Mouse (Mus musculus) megakaryocyte-erythroid progenitor cell, adult 5-6 weeks (primary cell): ENCODE results near the gene Aox1. TPM values are rescaled to one million over a fixed set of nuclear protein-coding genes. Genes with fewer than 3 reads are reported as not detected.

Experiments used
- ATAC-seq: replicated peaks from 2 replicates; pipeline ENCODE4 v1.8.0; 2016; ENCODE audit warnings: mild to moderate bottlenecking, inconsistent platforms; ENCODE audit not compliant: severe bottlenecking, poor library complexity, low FRiP score, low TSS enrichment
- total RNA-seq, 2 experiments: library from RNA; stranded (forward) in 1 of 2; stranded (reverse) in 1 of 2; fragments of 200-1000, 215-1000 nt in 1 of 2; fragments of >200 nt in 1 of 2; fragmentation: Nextera tagmentation in 1 of 2; gene quantifications; 2 replicates each; pipeline ENCODE4 v1.2.3; 2014 to 2017

Gene Aox1
- total RNA-seq, 2 experiments from 2014 or later, result not detected

- ATAC-seq, result no peak
Measured at GRCm38 (mm10) chr1:58099119-58099518, 69.4 kb downstream of the Aox1 start.

DNA sequence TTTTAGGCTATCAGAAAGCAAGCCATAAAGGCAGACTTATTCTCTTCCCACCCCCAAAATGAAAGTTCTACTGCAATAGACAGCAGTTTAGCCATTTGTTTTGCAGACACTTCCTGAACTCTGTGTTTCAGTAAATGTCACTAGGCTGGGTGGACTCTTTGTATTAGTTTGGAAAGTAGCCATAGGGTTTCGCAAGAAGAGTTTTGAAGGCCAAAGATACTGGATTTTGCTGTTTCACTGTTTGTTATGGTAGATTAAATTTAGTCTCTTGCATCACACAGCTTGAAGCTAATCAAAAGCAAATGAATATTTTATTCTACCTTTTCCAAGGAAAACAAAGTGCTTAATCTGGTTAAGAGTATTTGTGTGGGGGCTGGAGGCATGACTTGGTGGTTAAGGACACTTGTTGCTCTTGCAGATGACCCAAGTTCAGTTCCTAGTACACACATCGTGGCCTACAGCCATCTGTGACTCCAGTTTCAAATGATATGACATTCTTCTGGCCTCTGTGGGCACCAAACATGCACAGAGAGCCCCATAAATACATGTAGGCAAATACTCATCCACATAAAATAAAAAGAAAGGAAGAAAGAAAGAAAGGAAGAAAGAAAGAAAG is 71.9 kb downstream of the Aox1 start:
- no peak for ATAC-seq

GRCm38 (mm10) chr1:58102494-58102893 is 72.8 kb downstream of the Aox1 start:
- no peak for ATAC-seq

GRCm38 (mm10) chr1:58105685-58106084 is 76.0 kb downstream of the Aox1 start:
- no peak for ATAC-seq

DNA sequence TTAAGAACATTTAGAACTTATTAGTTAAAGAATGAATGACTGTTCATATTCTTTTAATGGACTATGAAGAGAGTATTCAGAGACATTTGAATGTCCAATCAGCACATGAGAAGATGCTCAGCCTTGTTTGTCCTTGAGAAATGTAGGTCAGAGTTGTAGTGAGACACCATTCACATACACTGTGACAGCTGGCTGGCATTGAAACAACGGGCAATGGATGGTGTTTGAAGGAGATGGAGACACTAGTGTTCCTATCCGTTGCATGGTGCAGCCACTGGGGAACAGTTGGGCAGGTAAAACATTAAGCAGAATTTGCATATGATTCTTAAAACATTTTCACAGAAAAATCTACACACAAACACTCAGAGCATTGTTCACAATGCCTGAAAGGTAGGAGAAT is 77.3 kb downstream of the Aox1 start:
- ATAC-seq, result no peak

GRCm38 (mm10) chr1:58110241-58110640 is 80.5 kb downstream of the Aox1 start:
- ATAC-seq, result no peak

GRCm38 (mm10) chr1:58111315-58111714 is 81.6 kb downstream of the Aox1 start:
- ATAC-seq, result no peak

- peak; percentile 68; the same call in 1 of the 2 replicates for ATAC-seq
Measured at GRCm38 (mm10) chr1:58112880-58113279, 83.1 kb downstream of the Aox1 start, which contains the start of gene Aox3. Gene Aox3, plus strand, starts transcription at chr1:58113130.

DNA sequence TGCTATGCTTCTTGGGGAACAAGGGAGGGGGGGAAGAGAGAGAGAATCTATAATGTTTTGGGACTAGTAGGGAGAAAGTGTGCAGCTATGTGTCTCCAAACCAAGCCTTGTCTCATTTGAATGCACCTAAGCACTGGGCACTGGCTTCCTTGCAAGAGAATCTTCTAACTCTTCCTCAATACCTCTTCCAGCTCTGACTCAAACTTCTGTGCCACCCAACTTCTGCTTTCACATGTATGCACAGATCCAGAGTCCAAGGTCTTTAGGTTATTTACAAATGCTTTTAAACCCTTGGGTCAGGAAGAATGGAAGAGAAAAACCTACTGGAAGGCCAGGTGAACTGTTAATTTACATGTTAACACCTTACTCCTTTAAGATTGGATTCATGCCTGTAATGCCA is 83.7 kb downstream of the Aox1 start:
- ATAC-seq, result no peak

DNA sequence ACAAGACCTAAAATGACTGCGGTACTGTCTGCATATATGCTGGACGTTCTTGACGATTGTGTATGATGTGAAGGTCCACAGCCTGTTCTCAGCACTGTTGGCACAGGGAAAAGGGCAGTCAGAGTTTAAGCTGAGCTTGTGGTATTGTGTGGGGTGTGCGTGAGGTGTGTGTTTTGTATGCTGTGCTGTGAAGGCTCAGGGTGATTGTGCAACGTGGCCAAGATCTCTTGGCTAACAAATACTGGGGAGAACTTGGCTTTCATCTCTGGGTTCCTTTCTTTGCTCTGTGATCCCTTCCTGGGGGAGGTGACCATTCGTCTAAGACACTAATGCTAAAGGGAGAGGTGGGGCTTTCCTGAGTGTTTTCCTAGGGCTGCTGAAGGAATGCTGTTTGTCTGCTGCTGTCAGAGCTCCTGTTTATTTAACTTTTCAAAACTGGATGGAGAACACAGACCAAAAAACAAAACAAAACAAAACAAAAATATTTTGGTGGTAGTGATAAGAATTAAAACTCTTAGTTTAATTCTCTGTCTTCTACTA is 84.4 kb downstream of the Aox1 start:
- ATAC-seq, result no peak

GRCm38 (mm10) chr1:58114666-58115375 is 85.1 kb downstream of the Aox1 start:
- no peak for ATAC-seq

GRCm38 (mm10) chr1:58118231-58118630 is 88.5 kb downstream of the Aox1 start:
- ATAC-seq, result no peak

DNA sequence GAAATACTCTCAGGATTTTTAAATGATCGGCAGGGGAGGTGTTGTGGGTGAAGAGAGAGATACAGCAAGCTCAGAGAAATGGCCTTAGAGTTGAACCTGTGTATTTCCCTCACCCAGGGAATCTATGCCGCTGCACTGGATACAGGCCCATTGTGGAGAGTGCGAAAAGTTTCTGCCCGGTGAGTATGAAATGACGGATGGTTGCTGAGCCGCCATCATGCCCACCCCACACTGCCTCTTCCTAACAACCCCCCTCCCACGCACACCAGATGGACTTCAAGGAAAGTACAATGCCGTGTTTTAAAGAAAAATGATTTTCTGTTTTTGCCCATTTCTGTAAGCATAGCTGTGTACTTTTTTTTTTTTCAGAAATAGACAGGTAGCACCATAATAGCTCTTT is 95.2 kb downstream of the Aox1 start:
- no peak for ATAC-seq

GRCm38 (mm10) chr1:58137891-58138290 is 108.2 kb downstream of the Aox1 start:
- no peak for ATAC-seq

DNA sequence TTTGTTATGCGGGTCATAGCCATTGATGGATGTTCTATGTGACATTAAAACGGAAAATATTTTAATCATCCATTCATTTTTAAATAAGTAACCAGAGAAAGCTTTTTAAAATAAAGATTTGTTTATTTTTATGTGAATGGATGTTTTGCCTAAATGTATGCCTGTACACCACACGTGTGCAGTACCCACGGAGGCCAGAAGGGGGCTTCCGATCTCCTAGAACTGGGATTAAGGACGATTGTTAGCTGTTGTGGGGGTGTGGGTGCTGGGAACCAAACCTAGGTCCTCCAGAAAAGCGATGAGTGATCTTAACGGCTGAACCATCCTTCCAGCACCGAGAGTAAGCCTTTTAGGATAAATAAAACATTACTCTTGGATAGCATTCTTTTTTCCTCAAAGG is 109.3 kb downstream of the Aox1 start:
- ATAC-seq, result no peak

- ATAC-seq, result no peak
Measured at GRCm38 (mm10) chr1:58140607-58141006, 110.9 kb downstream of the Aox1 start.

- no peak for ATAC-seq
Measured at GRCm38 (mm10) chr1:58144384-58145069, 114.8 kb downstream of the Aox1 start.

DNA sequence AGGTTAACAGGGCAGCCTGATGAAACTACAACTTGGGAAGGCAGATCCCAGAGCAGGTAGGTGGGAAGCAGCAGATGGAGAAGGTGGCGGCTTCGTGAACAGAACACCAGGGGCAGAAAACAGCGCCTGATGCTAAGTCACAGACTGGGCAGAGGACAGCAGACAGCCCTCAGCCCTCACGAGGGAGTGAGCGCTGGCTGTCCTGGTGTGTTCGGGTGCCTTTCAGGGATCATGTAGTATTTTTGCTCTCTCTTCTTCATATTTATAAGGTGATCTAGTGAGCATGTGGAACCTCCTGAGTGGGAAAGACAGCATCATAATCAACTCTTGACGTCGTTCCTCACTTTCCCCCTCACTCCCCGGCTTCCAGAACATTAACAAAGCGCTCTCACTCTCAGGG is 116.3 kb downstream of the Aox1 start:
- ATAC-seq, result no peak

DNA sequence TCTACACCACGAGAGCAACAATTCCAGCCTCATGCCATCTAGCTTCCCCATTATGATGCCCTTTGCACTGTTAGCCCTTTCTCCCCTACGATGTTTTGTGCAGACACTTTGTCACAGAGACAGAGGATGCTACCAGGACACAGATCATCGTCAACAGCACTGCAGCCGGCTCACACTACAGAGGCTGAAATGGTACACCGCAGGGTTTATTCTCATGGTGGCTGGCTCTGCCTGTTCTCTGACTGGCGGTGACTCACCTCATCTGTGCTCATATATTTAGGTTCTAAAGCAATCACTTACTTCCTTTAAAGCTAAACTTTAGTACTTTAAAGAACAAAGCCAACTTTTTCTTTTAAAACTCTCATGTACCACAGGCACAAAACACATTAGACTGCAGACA is 118.0 kb downstream of the Aox1 start:
- no peak for ATAC-seq

GRCm38 (mm10) chr1:58152247-58152646 is 122.5 kb downstream of the Aox1 start:
- no peak for ATAC-seq
